Mouse (Mus musculus): ENCODE measurements around the gene Smyd2.

DNA sequence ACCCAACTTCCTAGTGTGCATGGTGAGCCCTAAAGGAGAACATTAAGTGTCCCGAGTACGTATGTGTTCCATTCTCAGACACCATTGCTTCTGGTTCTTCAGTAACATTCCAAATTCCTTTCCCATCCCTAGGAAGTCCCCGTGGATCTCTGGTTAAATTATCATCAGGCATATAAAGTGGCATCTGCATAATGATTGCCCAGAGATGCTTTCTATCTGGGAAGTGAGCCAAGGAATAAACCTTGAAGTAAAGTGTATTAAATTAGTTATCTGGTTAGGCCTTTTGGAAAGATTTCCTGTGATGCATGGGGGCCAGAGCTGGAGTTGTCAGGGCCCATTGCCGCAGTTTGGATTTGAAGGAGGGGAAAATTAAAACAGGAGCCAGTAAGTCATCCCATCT lies 50.1 kb downstream of the Smyd2 start:
- TF ChIP-seq CTCF (IDR thresholded peaks at IDR 0.05; ENCODE audit: control insufficient read depth, insufficient read depth, insufficient read length): no peak
- TF ChIP-seq USF1 (IDR thresholded peaks at IDR 0.05; ENCODE audit: low read depth): no peak
- TF ChIP-seq MAX (IDR thresholded peaks at IDR 0.05): no peak
- TF ChIP-seq MYOD1 (IDR thresholded peaks at IDR 0.05; ENCODE audit: control insufficient read depth, insufficient read length, low read depth): no peak
- no peak for TF ChIP-seq CEBPB (IDR thresholded peaks at IDR 0.05; ENCODE audit: low read depth)
- no peak for TF ChIP-seq MYOG (IDR thresholded peaks at IDR 0.05; ENCODE audit: control insufficient read depth, extremely low read depth, insufficient read length)
